Mouse (Mus musculus): ENCODE data around the gene Pnkp.

DNA sequence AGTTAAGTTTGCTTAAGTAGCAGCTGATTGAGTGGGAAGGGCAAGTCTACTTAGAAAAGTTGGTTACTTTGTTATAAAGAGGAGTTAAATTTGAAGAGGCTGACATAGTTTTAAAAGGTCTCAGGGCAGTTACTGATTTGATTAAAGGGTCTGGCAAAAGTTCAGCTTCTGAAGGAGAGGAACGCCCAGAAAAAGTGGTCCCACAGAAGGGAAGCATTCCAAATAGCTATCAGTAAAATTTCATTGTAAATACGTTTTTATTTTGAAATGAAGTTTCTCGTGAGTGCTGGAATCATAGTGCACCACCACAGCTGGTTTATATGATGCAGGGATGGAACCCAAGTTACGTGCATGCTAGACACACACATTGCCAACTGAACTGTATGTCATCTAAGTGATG, 24.2 kb upstream of the Pnkp start:
- no peak for TF ChIP-seq CTCF (IDR thresholded peaks at IDR 0.05; ENCODE audit: low read depth, low read length)
- TF ChIP-seq POLR2A (IDR thresholded peaks at IDR 0.05; ENCODE audit: borderline replicate concordance, low read depth, low read length) = no peak
